Mouse (Mus musculus) erythroblast, embryonic 14.5 days (primary cell): ENCODE results near the gene Btbd8.

Experiments
- GATA1 ChIP-seq: IDR thresholded peaks from 2 replicates; pipeline ENCODE4 v1.6.1; 2012; ENCODE audit warnings: low read length, inconsistent platforms, mixed read lengths
- TAL1 ChIP-seq: IDR thresholded peaks from 3 replicates; pipeline ENCODE4 v1.6.1; 2012; ENCODE audit warnings: low read length, inconsistent platforms, mixed read lengths

DNA sequence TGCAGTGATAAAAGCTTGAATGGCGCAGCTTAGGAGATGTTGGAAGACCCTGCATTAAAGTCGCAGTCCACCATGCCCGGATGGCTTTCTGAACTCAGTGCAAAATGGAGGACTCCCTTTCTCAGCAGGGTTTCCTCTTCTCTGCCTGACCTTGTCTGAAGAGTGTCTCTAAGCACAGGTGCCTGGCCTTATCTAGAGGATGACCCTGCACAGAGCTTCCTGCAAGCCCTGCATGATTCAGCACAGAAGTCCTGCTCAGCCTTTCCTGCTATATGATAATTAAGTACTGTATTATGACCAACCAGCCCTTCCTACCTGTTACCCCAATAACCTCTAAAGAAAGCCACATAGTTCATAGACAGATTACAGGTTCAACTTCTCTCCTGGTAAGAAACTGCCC lies 77.7 kb downstream of the Btbd8 start:
- TF ChIP-seq GATA1 (no peak), TAL1 (no peak)
